Mouse (Mus musculus) kidney, postnatal 36 days (tissue): ENCODE results near the gene Ireb2.
"Not testable (repeated sequence)": the region's sequence is repeated elsewhere in the genome, so short reads cannot be mapped to it uniquely, and the experiment has no call there.

Source experiments
- DNase-seq, 2 experiments: peaks; one replicate each; pipeline ENCODE4 v3.0.0; 2021 to 2022; ENCODE audit warnings: mixed read lengths in 2 of 2

The Ireb2 gene

DNA sequence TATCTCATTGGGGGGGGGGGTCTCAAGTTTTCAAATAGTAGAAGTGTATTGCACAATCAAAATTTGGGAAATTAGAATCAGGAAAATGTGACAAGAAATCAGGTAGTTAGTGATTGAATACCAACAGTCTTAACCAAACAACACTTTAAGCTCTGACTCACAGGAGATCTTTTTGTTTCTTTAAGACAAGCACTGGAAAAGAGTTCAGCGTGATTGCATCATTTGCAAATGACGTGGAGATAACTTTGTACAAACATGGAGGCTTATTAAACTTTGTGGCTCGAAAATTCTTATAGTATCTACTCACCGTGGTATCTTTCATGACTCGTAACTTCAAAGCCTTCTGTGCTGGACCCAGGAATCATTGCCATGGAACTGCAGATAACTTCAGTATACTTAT is 45.9 kb downstream of the Ireb2 start:
- no peak for DNase-seq

DNA sequence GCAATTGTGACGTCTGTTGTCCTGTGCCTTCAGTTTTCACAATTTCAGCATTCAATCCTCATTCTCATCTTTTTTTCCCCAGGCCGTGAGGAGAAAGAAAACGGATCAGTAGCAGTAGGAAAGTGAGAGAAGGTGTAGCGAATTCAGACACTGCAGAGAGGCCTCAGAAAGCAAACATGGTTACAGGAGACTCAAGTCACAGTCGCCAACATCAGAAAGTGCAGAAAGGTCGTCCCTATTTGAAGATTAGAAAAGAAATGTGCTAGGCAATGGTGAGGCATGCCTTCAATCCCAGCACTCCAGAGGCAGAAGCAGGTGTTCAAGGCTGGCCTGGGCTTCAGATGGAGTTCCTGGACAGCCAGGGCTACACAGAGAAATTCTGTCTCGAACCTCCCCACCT is 52.0 kb downstream of the Ireb2 start:
- DNase-seq = no peak

- no peak for DNase-seq
Measured at GRCm38 (mm10) chr9:54916401-54916800, 52.8 kb downstream of the Ireb2 start.

GRCm38 (mm10) chr9:54917010-54917677 is 53.6 kb downstream of the Ireb2 start, which contains the start of gene Hykk:
Gene Hykk, plus strand, starts transcription at chr9:54917283.
- peak; percentile 96 for DNase-seq

DNA sequence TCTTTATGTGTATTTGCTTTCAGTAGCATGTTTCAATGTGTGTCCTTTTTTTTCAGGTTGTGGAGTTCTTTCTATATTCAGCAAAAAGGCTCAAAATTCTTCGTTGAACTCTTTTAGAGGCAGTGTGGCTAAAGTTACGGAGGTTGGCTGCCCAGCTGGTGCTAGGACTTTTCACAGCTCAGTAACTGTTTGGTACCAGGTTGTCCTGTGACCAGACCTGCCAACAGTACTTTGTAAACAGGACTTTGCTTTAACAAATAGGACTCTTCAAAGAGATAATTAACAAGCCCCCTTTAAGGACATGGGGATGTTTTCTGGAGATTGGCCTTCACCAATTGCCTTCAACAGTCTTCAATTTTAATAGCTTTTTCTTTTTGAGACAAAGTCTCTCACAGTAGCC is 54.6 kb downstream of the Ireb2 start:
- DNase-seq = peak; percentile 60 to 65

DNA sequence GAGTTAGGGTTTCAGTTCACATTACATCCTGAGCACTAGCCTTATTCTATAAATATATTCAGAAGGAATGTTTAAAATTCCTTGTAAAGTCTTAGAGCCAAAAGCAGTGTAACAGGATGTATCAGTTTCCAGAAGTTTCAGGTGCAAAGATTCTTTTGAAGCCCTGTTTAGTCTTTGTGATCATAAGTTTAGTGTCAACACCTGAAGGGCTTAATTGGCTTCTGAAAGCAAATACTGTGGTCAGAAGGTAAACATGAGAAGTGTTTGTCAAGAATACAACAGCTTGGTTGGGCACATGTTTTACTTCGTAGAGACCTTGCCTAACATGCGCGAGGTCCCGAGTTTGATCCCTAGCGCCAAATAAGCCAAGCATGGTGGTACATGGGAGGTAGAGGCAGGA is 55.2 kb downstream of the Ireb2 start:
- DNase-seq = no peak

GRCm38 (mm10) chr9:54919946-54920345 is 56.4 kb downstream of the Ireb2 start:
- peak; percentile 78 to 82 for DNase-seq

DNA sequence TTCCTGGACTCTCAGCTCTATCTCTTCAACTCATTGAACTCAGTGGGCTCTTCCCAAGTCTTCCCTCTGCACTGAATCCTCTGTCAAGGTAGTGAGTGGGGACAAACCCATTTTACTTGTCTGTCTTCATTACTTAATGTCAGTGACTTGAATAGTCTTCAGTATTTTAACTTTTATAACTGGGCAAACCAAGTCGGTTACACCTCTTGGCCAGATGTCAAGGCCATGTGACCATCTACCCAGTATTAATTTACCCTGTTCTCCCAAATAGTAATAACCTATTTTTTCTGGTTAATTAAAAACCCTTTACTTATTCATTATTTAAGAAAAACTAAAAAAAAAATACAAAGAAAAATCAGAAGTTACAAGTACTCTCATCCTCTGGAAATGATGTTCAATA is 67.2 kb downstream of the Ireb2 start:
- DNase-seq = peak; percentile 73

DNA sequence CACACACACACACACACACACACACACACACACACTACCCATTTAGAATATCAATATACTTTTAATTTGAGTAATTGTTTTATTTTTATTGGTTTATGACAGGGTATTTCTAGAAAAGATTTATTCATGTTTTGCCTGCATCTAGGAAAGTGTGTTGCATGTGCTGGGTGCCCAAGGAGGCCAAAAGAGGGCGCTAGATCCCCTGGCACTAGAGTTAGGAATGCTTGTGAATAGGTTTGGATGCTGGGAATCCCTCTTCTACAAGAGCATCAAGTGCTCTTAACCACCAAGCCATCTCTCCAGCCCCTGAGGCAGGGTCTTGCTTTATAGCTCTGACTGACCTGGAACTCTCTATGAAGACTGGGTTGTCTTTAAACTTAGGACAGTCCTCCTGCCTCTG is 68.2 kb downstream of the Ireb2 start:
- DNase-seq = peak in 1 of 2 experiments; percentile 55

- DNase-seq = peak in 1 of 2 experiments; percentile 67
Measured at GRCm38 (mm10) chr9:54932379-54932778, 68.8 kb downstream of the Ireb2 start.

DNA sequence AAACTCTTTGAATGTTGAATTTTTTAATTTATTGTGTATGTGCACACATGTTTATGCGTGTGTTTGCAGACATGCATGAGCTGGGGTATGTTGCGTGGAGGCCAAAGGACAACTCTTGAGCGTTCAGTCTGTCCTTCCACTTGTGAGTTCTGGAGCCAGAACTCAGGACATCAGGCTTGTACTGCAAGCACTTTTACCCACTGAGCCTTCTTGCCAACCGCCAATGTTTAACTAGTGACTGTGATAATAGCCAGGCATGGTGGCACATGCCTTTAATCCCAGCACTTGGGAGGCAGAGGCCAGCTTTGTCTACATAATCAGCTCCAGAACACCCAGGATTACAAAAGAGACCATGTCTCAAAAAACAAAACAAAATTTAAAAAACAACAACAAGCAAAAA is 78.5 kb downstream of the Ireb2 start:
- DNase-seq = peak; percentile 62 to 77

DNA sequence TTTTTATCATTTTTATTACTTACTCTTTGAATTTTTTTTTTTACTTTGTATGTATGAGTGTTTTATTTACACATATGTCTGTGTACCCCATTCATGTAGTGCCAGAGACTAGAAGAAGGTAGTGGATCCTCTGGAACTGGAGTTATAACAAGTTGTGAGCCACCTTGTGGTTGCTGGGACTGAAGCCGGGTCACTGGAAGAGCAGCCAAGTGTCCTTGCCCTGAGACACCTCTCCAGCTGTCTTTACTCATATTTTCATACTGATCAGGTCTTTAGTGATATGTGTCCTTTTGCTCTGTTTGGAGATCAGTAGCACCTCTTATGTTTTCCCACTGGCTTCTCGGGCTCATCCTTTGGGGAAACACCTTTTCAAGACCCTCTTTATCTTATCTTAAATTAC is 80.9 kb downstream of the Ireb2 start:
- DNase-seq = peak in 1 of 2 experiments; percentile 33

DNA sequence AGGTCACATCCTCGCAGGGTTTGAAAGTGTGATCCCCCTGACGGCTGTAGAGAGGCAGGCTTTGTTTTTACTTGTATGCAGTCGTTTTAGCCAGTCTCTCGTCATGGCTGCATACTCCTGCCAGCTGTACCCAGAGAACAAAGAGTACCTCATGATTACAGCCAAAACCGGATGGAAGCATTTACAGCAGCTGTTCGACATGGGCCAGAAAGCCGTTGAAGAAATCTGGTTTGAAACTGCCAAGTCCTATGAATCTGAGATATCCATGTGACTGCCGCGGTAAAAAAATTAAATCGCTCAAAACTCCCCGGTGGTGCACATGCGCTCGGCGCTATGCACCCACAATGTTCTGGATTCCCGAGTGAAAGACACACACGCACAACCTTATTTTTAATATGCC is 82.7 kb downstream of the Ireb2 start:
- no peak for DNase-seq

DNA sequence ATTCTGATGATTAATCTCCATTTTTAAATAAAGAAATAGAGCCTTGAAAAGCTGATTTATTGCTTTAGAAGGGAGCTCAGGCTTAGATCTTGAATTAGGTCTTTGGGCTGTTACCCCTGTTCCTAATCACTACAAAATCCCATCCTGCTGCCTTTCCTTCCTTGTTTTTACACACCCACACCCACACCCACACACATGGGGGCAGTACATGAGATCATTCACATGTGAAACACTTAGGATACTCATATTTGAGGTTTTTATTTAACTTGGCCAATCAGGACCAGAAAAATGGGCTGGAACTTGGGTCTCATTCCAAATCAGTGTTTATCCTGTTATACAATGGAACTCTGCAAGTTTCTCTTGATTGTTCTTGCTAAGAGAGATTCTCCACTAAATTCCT is 85.9 kb downstream of the Ireb2 start:
- DNase-seq = no peak

DNA sequence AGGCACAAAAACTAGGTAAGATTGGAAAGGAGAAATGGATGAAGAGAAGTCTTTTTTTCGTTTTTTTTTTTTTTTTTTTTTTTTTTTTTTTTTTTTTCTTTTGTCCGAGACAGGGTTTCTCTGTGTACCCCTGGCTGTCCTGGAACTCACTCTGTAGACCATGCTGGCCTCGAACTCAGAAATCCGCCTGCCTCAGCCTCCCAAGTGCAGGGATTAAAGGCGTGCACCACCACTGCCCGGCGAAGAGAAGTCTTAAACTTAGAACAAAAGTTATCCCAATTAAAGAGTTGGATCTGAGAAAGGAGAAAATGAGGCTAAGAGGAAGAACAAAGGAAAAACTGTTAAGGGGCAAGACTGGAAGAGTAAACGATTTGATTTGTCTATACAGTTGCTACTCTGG is 86.6 kb downstream of the Ireb2 start:
- DNase-seq = not testable (repeated sequence)

GRCm38 (mm10) chr9:54950575-54951321 is 87.2 kb downstream of the Ireb2 start, which contains the start of the genes Psma4 and AY074887:
Gene Psma4, plus strand, starts transcription at chr9:54950790.
Gene AY074887, minus strand, starts transcription at chr9:54950998.
- DNase-seq = peak; percentile 93 to 97

DNA sequence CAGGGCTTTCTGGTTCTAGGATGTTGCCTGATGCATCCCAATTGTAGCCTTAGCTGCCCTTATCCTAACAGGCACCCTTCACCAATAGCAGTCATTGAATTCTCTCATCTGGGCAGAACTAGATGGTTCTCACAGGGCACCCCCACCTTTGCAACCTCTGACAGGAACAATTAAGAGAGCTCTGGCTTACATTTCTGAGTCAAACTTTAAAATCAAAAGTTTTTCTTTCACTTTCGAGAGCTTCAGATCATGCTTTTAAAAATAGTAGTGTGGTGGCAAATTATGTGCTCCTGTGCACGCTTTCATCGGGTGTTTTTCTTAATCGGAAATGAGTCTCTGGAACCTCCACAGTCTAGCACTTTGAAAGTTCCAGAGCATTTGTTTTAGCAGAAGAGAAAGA is 97.5 kb downstream of the Ireb2 start:
- no peak for DNase-seq
